Mouse (Mus musculus): ENCODE measurements at regions not wholly inside any gene's neighbourhood (a gene's known extent, or its start where the extent isn't known, plus 50 kb on each side); places are given as distances from the start of the nearest gene placed in this dataset.

GRCm38 (mm10) chr5:71381407-71381806 lies 166.6 kb downstream of the Cox7b2 start:
- DNase-seq (ENCODE audit: extremely low spot score in 1 of 2, low spot score in 2 of 2): no peak
- TF ChIP-seq CTCF (IDR thresholded peaks at IDR 0.05): no peak
- H3K4me3 ChIP-seq: no peak overlapping the region
- intact Hi-C loops (cut with DNase I): no loop called here
- H3K27ac ChIP-seq: no peak overlapping the region

GRCm38 (mm10) chr5:71366196-71366858 lies 181.7 kb downstream of the Cox7b2 start:
- intact Hi-C loops (cut with DNase I): no loop called here
- H3K27ac ChIP-seq: no peak overlapping the region
- DNase-seq (ENCODE audit: extremely low spot score in 1 of 2, low spot score in 2 of 2): no peak
- no peak overlapping the region for H3K4me3 ChIP-seq
- no peak for TF ChIP-seq CTCF (IDR thresholded peaks at IDR 0.05)

- DNase-seq (ENCODE audit: extremely low spot score in 1 of 2, low spot score in 2 of 2): no peak
- Histone ChIP-seq H3K27ac (no peak overlapping the region), H3K4me3 (no peak overlapping the region)
- no peak for TF ChIP-seq CTCF (IDR thresholded peaks at IDR 0.05)
- intact Hi-C loops (cut with DNase I): no loop called here
These were observed 206.5 kb downstream of the Cox7b2 start for GRCm38 (mm10) chr5:71341512-71341911.

- Histone ChIP-seq H3K4me3 (no peak overlapping the region), H3K27ac (no peak overlapping the region)
- intact Hi-C loops (cut with DNase I): no loop called here
- DNase-seq (ENCODE audit: extremely low spot score in 1 of 2, low spot score in 2 of 2): no peak
- no peak for TF ChIP-seq CTCF (IDR thresholded peaks at IDR 0.05)
These were observed 213.8 kb upstream of the Gabra2 start for GRCm38 (mm10) chr5:71309414-71309813.

GRCm38 (mm10) chr5:71262202-71262883 lies 166.7 kb upstream of the Gabra2 start:
- TF ChIP-seq CTCF (IDR thresholded peaks at IDR 0.05): peak; percentile 47
- Histone ChIP-seq H3K4me3 (peak overlapping the region; percentile 27), H3K27ac (no peak overlapping the region)
- DNase-seq (ENCODE audit: extremely low spot score in 1 of 2, low spot score in 2 of 2): no peak
- intact Hi-C loops (cut with DNase I): loop anchor here (10.0 kb wide), 3 partner anchors 168 to 1648 kb away; partner anchors contain the start of gene Gabra2

GRCm38 (mm10) chr5:71249273-71249672 lies 153.6 kb upstream of the Gabra2 start:
- no peak overlapping the region for H3K27ac ChIP-seq
- H3K4me3 ChIP-seq: no peak overlapping the region
- no peak for DNase-seq (ENCODE audit: extremely low spot score in 1 of 2, low spot score in 2 of 2)
- intact Hi-C loops (cut with DNase I): no loop called here
- TF ChIP-seq CTCF (IDR thresholded peaks at IDR 0.05): no peak

- intact Hi-C loops (cut with DNase I): no loop called here
- no peak for DNase-seq (ENCODE audit: extremely low spot score in 1 of 2, low spot score in 2 of 2)
- Histone ChIP-seq H3K4me3 (no peak overlapping the region), H3K27ac (no peak overlapping the region)
- TF ChIP-seq CTCF (IDR thresholded peaks at IDR 0.05): no peak
These were observed 152.9 kb upstream of the Gabra2 start for GRCm38 (mm10) chr5:71248318-71249135.

- DNase-seq (ENCODE audit: extremely low spot score in 1 of 2, low spot score in 2 of 2): no peak
- H3K27ac ChIP-seq: no peak overlapping the region
- H3K4me3 ChIP-seq: no peak overlapping the region
- intact Hi-C loops (cut with DNase I): no loop called here
- TF ChIP-seq CTCF (IDR thresholded peaks at IDR 0.05): no peak
These were observed 132.0 kb upstream of the Gabra2 start for GRCm38 (mm10) chr5:71227615-71228014.

- Histone ChIP-seq H3K27ac (no peak overlapping the region), H3K4me3 (no peak overlapping the region)
- DNase-seq (ENCODE audit: extremely low spot score in 1 of 2, low spot score in 2 of 2): no peak
- intact Hi-C loops (cut with DNase I): no loop called here
- no peak for TF ChIP-seq CTCF (IDR thresholded peaks at IDR 0.05)
These were observed 105.2 kb upstream of the Gabra2 start for GRCm38 (mm10) chr5:71200881-71201280.

- H3K4me3 ChIP-seq: no peak overlapping the region
- no peak overlapping the region for H3K27ac ChIP-seq
- DNase-seq (ENCODE audit: extremely low spot score in 1 of 2, low spot score in 2 of 2): no peak
- intact Hi-C loops (cut with DNase I): no loop called here
- TF ChIP-seq CTCF (IDR thresholded peaks at IDR 0.05): no peak
These were observed 81.7 kb upstream of the Gabra2 start for GRCm38 (mm10) chr5:71177316-71177715.

- no peak for TF ChIP-seq CTCF (IDR thresholded peaks at IDR 0.05)
- peak overlapping the region; percentile 36; the same call in 1 of the 2 replicates for H3K27ac ChIP-seq
- peak in 1 of 2 experiments; percentile 8 for DNase-seq (ENCODE audit: extremely low spot score in 1 of 2, low spot score in 2 of 2)
- intact Hi-C loops (cut with DNase I): no loop called here
- H3K4me3 ChIP-seq: peak overlapping the region; percentile 3; the same call in 1 of the 2 replicates
These were observed 74.7 kb upstream of the Gabra2 start for GRCm38 (mm10) chr5:71170378-71170777.
